Mouse (Mus musculus) adipocyte (in vitro differentiated cells): ENCODE measurements around the gene Rnase4.

Experiments
- DNase-seq: peaks from one replicate; pipeline ENCODE4 v3.0.0-alpha.2; 2016; ENCODE audit warnings: low spot score

Rnase4 gene

GRCm38 (mm10) chr14:51088970-51089673 is 1.8 kb upstream of the Rnase4 start:
- peak; percentile 97 for DNase-seq

GRCm38 (mm10) chr14:51089674-51090076 is 1.2 kb upstream of the Rnase4 start:
- no peak for DNase-seq

GRCm38 (mm10) chr14:51090077-51090781 is 648 bp upstream of the Rnase4 start:
- DNase-seq = peak; percentile 89

- DNase-seq = no peak
Measured at GRCm38 (mm10) chr14:51092073-51092620, 1.3 kb downstream of the Rnase4 start.

- no peak for DNase-seq
Measured at GRCm38 (mm10) chr14:51093496-51093895, 2.6 kb downstream of the Rnase4 start.

- no peak for DNase-seq
Measured at GRCm38 (mm10) chr14:51094096-51094875, 3.4 kb downstream of the Rnase4 start.

GRCm38 (mm10) chr14:51094921-51095320 is 4.0 kb downstream of the Rnase4 start:
- no peak for DNase-seq

GRCm38 (mm10) chr14:51095736-51096524 is 5.1 kb downstream of the Rnase4 start:
- no peak for DNase-seq

- DNase-seq = peak; percentile 54
Measured at GRCm38 (mm10) chr14:51098300-51098699, 7.4 kb downstream of the Rnase4 start.

GRCm38 (mm10) chr14:51098921-51099320 is 8.0 kb downstream of the Rnase4 start:
- no peak for DNase-seq

- DNase-seq = no peak
Measured at GRCm38 (mm10) chr14:51101284-51101683, 10.4 kb downstream of the Rnase4 start.

- DNase-seq = peak; percentile 80
Measured at GRCm38 (mm10) chr14:51103217-51103616, 12.3 kb downstream of the Rnase4 start.

- no peak for DNase-seq
Measured at GRCm38 (mm10) chr14:51104366-51104765, 13.5 kb downstream of the Rnase4 start.

GRCm38 (mm10) chr14:51106449-51106967 is 15.6 kb downstream of the Rnase4 start:
- DNase-seq = no peak

- DNase-seq = no peak
Measured at GRCm38 (mm10) chr14:51111966-51112365, 21.1 kb downstream of the Rnase4 start.

- DNase-seq = no peak
Measured at GRCm38 (mm10) chr14:51113476-51113875, 22.6 kb downstream of the Rnase4 start.

- DNase-seq = no peak
Measured at GRCm38 (mm10) chr14:51113916-51114560, 23.2 kb downstream of the Rnase4 start, which contains the start of gene Eddm3b. Eddm3b (plus strand) TSS chr14:51114426.

- no peak for DNase-seq
Measured at GRCm38 (mm10) chr14:51125684-51126083, 34.8 kb downstream of the Rnase4 start.

GRCm38 (mm10) chr14:51127648-51128258 is 36.9 kb downstream of the Rnase4 start:
- DNase-seq = no peak
